Mouse (Mus musculus): ENCODE measurements around the gene Camp.

DNA sequence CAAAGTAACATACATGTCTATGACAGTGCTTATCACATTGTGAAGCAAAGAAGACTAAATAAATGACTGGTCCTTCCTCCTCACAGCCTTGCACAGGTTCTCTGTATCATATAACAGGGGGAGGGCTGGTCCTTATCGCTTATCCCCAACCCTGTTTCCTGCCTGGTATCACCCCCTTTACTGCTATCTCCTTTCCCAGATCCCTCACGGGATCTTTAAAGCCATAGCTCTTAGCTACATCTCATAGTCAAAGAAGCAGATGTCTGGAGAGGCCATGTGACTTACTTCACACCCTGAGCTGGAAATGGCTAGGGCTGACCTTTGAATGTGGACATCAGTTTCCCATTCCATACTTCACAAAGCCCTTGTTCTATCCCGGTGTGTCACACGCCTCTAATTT lies 23.7 kb downstream of the Camp start:
- TF ChIP-seq POLR2AphosphoS5 (IDR thresholded peaks at IDR 0.05; ENCODE audit: insufficient replicate concordance, low read depth, low read length) (no peak), CTCF (IDR thresholded peaks at IDR 0.05; ENCODE audit: low read depth, low read length) (no peak), GATA2 (IDR thresholded peaks at IDR 0.05; ENCODE audit: borderline replicate concordance, low read depth, low read length) (no peak)
